Mouse (Mus musculus) ovary, postnatal 36 days (tissue): ENCODE data around the gene Prr7.

Source experiments
- DNase-seq: peaks from one replicate; pipeline ENCODE4 v3.0.0; 2022; ENCODE audit warnings: low spot score, mixed read lengths

The Prr7 gene

DNA sequence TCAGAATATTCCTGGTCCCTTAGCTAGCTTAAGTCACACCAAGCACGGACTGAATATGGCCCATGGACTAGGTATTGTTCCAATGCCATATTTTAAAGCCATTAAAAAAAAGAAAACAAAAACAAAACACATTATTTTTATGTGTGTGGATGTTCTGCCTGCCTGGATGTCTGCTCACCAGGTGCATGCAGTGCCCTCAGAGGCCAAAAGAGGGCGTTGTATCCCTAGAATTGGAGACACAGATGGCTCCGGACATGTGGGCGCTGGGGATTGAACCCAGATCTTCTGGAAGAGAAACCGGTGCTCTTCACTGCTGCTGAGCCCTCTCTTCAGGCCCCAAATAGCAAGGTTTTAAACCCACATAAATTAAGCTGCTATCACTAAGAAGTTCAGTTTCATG lies 14.0 kb downstream of the Prr7 start:
- no peak for DNase-seq

DNA sequence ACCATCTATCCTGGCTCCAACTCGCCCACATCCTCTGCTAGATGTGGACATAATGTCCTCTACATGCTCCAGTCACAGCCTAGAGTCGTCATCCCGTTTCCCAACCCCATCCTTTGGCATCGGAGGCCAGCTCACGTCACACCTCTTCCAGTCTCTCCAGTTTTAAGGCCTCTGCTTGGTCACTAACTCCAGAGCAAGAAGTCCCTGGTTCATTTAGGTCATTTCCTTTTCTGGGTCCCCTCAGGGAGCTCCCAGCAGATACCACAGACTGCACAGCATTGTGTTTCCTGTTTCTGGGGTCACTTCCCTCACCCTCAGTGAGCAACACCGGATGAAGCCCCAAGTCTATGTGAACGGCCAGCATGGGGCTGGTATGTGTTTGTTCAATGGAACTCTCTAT lies 14.9 kb downstream of the Prr7 start:
- DNase-seq = no peak

DNA sequence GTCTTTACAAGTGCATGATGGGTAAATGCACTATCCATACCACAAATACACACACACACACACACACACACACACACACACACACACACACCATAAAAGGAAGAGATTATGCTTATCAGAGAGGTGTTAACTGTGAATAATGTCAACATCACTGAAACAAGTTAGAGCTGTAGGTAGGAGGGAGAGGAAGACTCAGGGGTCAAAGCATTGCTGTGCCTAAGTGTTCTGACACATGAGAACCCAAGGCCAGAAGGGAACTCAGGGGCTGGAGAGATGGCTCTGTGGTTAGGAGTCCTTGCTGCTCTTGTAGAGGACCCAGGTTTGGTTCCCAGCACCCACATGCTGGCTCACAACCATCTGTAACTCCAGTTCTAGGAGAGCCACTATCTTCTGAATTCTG lies 15.9 kb downstream of the Prr7 start:
- no peak for DNase-seq

DNA sequence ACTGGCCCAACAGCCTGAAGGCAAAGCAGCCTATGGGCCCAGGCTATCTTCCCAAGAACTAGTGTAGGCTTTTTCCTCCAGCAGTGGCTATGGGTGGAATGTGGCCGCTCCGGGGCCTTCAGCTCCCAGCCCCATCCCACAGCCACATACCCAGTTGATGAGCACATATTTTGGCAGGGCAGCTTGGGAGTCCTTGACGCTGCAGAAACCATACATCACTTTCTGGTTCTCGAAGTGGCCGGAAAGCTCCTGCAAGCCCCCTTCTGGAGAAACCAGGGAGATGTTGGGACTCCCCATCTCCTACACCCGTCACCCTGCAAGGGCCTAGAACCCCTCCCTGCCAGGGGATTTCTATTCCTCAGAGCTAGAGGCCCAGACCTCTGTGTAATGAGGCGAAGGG lies 18.5 kb downstream of the Prr7 start:
- DNase-seq = no peak

DNA sequence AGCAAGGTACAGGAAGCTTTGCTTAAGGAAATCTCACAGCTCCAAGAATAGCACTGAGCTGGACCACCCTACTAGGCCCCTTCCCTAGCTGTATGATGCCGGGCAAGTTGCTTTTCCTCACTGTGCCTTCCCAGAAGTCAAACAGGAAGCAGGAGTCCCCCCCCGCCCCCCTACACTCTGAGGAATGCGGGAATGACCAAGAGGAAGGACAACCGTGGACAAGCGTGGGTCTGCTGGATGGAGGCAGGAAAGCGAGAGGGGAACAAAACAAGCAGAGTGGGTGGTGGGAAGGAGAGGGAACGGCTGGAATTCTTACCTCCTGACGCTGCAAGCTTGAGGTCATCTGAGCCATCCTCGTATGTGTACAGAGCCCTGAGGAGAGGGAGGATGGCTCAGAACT lies 19.0 kb downstream of the Prr7 start:
- no peak for DNase-seq

DNA sequence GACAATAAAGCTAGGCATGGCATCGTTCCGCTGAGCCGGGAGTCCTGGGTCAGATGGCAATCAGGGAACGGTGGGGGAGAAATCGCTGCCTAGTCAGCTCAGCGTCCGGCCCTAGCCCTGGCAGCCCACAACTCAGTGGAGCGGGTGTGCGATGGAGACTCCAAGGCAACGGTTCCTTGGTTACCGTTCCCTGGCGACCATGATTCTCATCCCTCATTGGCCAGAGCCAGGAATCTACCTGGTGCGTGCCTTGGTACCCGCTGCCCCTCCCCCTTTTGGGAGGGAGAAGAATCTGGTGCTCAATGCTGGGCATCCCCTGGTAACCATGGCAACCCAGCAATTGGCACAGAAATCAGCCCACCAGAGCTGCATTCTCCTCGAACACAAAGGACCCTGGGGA lies 19.5 kb downstream of the Prr7 start:
- no peak for DNase-seq

DNA sequence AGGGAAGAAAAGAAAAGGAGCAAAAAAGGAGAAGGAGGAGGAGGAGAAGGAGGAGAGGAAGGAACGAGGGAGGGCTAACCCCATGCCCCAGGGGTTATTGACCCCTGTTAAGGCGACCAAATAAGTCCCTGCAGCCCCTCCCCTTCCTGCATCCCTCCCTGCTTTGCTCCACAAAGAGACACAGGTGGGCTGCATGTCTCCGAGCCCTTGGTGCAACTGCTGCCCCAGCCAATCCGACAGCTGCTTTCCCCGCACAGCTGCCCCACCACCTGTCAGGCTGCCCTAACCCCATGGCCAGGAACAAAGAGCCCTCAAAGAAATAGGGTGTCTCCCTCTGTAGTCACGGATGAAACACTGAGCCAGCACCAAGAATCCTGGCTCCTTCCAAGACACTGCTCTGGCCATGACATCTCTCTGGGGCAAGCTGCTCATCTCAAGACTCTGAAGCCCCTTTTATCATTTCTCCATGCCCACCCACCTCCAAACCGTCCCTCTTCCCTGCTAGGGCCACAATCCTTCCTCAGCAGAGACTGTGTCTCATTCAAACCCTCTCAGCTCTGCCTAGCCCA lies 20.5 kb downstream of the Prr7 start:
- no peak for DNase-seq

DNA sequence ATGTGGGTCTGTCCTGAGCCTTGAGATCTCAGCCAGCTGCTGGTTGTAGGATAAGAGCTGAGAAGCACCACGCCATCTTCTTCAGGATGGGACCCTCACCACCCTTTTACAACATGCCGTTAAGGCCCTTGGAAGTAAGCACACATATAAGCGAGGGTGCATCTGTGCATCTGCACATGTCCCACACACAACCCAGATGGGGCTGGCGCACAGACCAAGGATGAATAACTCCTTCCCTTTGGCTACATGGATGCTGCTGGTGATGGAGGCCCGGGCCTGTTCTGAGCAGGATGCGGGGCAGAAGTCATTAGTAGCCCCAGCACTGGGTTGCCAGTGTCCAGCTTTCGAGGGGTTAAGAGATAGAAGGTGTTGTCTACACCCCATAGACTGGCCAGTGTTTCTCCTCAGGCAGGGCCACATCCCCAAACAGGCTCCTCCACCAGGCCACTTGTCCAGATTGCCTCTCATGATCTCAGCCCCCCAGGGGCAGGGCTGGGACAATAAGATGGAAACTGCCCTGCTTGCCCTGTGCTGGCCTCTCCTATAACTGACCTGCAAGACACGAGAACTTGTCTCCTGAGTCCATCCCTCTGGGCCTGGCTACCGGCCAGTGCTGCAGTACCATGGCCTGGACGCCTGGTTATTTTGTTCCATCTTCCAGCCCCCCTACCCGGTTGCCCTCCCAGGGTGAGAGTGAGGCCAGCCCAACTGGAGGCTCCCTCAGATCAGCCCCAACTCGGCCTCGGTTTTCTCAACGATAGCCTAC lies 22.1 kb downstream of the Prr7 start:
- no peak for DNase-seq

DNA sequence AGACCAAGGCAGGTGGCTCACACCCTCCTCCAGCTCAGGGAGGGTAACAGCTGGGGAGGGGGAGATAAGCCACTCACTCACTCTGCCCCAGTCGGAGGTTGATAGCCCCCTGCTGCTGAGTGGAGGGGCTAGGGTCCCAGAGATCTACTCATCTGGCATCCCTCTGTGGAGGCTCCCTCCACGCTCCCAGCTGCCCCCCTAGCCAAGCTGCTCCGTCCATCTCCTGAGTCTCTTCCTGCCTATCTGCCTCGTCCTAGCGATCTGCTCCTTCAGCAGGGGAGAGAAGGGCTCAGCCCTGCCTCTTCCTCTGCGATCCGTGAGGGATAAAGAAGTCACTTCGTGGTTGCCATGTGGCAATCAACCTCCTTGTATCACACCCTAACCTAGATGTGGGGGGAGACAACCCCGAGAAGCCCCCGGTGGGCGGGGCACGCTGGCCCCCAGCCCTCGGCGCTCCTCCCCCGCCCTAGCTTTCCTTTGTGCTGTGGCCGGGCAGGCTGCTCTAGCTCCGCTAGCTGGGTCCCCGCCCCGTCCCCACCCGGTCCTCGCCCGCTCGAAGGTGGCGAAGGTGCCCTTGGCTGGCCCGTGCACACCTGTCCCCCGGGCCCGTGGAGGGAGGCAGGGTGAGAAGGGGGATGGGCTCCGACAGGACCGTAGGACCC lies 23.0 kb downstream of the Prr7 start:
- DNase-seq = peak; percentile 44

DNA sequence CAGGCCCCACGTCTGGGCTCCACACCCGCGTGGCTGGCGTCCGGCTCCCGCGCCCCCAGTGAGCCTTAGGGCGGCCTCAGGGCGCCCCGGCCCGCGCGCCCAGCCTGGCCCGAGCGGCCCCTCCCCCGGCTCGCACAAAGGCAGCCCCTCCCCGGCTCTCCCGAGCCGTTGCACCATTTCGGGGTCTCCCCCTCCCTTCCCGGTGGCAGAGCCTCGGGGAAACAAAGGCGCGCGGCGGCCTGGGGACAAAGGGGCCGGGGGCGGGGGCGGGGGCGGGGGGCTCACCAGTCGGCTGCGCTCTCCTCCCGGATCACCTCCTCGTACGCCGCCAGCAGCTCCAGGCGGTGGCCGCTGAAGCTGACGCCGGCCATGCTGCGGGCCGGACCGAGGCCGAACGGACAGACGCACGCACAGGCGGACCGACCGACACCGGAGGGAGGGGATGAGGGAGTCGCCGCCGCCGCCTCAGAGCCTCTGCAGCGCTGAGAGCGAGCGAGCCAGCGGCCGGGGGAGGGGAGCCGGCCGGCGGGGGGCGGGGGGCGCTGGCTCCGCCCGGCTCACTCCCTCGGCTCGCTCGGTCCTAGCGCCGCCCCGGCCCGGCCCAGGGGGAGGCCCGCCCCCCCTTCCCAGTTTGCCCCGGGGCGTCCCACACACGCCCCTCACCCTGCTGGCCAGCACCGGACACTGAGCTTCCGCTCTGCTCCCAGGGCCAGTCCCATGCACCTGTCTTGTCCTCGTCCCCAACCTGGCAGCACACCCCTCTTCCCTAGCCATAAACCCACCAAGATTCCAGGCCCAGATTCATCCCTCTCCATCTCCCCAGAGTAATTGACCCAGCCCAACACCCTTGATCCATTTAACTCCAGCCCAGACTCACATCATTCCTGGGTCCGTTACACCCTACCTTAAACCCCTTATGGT lies 23.8 kb downstream of the Prr7 start, which contains the start of gene Dbn1:
Gene Dbn1, minus strand, starts transcription at position 534 of the 921 bp plus-strand sequence.
- peak; percentile 62 for DNase-seq

DNA sequence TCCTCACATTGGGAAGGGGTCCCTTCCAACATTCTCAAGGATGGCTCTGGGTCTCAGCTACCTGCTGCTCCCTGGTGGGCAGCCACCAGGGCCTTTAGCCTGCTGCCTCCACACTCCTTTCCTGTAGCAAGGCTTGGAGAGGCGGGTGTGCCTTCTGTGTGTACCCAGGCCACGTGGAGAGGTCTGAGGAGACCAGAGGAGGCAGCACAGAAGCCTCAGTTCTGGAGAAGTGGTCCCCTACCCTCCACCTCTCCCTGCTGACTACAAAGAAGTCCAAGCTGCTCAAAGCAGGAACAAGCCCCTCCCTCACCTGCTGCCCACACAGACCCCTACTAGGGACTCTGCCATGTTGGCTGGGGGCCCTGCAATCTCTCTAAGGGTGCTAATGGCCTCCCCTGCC lies 30.2 kb downstream of the Prr7 start:
- DNase-seq = no peak

DNA sequence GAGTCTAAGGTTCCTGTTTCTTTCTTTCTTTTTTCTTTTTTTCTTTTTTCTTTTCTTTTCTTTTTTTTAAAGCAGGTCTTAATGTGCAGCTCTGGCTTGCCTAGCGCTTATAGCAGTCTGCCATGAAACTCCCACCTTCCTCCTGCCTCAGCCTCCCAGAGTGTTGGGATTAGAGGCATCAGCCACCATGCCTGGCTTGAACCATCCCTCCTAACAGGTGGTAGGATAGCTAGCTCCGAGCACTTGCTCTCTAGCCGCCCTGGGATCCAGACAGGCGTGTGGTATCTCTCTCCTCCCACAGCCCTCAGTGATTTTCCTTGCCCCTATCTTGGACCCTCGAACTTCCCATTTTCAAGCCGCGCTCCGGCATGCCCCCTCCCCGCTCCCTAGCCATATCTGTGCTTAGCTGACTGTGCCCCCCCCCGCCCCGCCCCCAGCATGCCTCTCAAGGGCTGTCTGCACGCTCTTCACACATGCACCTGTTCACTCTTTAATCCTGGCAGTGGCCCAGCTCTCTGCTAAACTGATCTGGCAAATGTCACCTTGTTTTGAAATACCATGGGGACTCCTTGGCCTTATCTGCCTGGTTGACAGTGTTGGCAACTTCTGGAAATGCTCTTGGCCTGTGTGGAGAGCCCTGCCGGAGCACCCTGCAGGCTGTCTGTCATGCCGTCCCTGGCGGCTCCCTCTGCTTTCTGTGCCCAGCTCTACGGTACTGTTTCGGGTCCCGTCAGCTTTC lies 31.0 kb downstream of the Prr7 start:
- DNase-seq = no peak

DNA sequence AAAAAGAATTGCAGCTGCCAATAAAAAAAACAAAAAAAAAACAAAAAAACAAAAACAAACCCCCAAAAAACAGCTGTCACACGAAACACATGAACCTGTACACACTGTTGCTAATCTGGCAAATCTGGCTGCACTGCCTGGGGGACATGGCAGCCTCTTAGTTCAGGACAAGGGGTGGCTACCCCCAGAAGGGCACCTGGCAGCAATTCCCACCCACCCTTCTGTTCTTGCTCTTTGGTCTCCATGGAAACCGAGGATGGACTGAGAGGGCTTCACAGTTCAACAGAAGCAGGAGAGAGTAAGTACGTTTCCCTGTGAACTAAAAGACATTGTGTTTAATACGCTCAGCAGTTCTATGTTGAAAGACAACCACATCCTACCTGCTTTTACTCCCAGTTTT lies 31.6 kb downstream of the Prr7 start:
- DNase-seq = no peak

DNA sequence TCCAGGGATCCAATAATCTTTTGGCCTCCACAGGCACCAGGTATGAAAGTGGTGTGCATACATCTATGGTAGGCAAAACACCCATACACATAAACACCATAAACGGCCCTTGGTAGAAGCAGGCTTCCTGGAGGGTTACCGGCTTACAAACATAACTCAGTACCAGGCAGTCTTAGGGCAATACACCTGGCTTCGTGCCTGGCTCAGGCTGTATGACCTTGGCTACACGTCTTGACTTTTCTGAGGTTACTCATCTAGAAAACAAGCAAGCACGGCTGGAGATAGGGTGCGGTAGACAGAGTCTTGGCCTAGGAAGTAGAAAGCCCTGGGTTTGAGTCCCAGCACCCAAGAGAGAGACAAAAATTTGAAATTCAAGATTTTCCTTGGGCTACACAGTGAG lies 32.6 kb downstream of the Prr7 start:
- no peak for DNase-seq

DNA sequence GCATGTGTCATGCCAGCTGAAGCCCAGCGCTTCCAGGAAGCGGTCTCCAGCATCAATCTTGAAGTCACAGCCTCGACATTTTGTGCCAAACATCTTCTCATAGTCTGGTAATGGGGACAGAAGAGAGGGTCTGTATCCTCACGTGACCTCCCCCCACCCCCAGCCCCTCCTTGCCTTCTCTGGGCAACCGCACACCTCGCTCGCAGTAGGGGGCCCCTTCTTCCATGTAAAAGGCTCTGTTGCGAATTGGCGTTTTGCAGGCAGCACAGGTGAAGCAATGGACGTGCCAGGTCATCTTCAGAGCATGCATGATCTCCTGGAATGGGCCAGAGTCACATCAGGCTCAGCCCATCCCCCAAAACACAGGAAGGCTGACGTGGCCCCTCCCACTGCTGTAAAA lies 34.8 kb downstream of the Prr7 start:
- DNase-seq = no peak

DNA sequence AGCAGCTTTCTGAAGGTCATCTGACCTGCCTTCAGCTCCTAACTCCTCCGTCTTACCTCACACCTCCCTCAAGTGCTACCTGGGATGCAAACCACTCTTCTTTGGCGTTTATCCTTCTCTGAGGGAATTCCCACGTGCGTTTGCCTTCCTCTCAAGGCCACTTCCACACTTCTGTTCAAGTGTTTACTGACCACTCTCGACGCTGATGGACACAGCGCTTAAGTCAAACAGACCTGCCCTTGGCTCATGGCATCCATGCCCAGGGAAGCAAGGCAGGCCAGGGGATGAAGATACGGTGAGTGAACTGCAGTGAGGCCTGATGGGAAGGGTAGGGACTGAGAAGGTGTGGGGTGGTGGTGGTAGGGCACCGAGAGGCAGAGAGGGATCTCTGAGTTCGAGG lies 36.5 kb downstream of the Prr7 start:
- DNase-seq = no peak

DNA sequence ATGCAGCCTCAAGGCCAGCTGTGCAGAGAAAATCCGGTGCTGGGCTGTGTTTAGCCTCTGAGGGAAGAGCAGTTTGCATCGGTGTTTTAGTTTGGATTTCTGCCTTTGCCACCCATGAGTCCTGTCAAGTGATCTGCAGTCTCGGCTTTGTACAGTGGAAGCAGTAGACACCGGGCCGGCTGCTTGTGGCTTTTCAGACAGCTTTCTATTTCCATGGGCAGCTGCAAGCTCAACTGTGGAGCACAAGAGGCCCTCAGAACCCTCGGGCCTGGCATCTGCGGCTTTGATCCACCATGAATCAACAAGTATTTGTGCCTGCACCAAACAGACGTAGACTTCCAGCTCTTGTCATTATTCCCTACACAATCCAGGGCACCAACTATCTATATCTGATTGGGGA lies 38.3 kb downstream of the Prr7 start:
- no peak for DNase-seq

DNA sequence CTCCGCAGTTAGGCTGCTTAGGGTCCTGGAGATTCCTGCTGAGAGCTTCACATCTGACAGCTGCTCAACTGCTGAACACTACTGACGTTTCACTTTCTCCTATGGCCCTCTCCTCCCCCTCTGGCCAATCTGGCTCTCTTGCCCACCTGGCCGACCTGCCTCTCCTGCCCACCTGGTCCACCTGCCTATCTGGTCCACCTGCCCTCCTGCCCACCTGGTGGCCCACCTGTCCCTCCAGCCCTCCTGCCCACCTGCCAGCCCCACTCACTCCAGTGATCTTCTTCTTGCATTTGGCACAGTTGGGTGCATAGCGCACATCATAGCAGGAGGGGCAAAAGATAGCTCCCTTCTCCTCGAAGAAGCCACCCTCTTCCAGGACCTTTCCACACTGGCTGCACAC lies 40.3 kb downstream of the Prr7 start:
- DNase-seq = no peak

DNA sequence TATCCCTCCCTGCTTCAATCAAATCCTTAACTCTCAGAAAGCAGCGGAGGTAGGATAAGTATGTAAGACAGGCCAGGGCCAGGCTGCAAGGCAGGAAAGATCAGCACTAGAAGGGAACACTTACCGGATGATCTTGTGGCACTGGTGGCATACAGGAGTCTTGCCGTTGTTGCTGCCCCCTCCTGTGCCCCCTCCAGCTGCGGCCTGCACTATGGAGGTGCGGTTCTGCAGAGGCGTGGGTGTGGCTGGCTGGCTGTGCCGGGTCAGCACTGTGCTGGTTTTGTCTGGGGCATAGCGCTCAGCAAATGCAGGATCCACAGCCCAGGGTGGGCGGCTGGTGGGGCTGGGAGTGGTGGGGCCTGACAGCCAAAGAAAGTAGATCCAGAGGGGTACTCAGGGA lies 41.7 kb downstream of the Prr7 start:
- DNase-seq = no peak

DNA sequence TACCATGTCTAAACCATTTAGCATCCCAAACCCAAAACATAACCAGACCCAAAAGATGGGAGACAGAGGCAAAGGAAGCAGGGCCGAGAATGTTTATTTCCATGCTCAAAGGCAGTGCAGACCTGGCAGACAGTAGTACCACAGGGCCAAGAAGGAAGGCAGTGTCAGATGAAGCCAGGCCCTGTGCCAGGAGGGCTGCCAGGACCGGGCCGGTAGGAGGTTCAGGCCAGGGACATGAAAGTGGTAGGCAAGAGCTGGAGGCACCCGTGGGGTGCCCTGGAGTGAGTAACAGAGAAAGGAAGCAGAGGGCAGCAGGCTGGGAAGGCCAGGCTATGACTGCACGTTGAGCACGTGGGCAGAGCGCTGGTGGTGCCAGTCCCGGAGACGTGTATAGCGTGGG lies 42.6 kb downstream of the Prr7 start:
- DNase-seq = no peak

DNA sequence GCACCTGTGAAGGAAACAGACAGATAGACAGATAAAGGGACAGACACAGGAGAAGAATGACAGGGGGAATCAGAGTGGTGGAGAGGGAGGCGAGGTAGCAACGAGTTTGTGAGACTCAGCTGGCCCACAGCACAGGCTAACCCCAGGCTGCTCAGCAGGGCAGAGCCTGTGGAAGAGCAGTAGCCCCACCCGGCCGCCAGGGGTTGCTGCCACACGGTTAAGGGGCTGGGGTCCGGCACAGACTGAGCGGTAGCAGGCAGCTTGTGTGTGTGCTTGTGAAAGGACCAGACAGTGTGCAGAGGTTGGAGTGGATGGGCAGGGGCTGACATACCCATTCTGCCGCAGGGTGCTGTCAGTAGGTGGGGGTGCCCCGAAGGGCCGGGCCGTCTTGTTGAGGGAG lies 43.8 kb downstream of the Prr7 start:
- no peak for DNase-seq

DNA sequence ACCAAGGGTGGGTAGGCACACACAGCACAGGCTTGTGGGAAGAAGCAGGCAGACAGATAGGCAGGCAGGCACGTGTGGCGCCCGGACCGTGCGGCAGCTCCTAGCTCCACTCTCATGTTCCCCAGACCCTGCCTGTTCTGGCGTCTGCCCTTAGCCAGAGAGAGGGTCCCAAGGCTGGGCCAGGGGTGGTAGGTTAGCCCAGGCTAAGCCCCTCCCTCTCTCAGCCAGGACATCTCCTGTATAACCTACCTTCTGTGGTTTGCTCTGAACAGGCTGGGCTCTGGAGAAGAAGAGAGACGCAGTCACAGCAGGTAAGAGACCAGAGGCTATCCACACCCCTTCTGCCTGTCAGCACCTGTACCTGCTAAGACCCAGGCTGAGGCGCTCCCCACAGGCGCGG lies 44.5 kb downstream of the Prr7 start:
- DNase-seq = no peak
